Comparison of ENCODE assay signal across 20 mouse cellular contexts in genomic region chr10:12522078-12522477, GRCm38 (mm10).
DNase-seq lines count a peak whose midpoint lies in the region; ATAC-seq and TF ChIP-seq lines count a peak whose summit lies in the region.
"Had no signal": no experiment of that assay in that cellular context is flagged by ENCODE, and none has a peak within 500 bp of the region (broad histone marks: within the 10 kb centered on the region; RNA-seq: fewer than 3 reads in every experiment).

No protein-coding gene starts in this region.

- 12% methylated on average over 1 of the region's 1 CpGs for WGBS in liver, adult 2 months

- TF ChIP-seq POLR2A in liver, adult 2 months (IDR thresholded peaks at IDR 0.05; ENCODE audit: extremely low read depth, insufficient read depth, low read length), result no peak

- H3K36me3 ChIP-seq in liver, adult 2 months (ENCODE audit: control insufficient read depth, insufficient read depth, low read length), result peaks cover 4% of the 10 kb centered on the region
- H3K36me3 ChIP-seq: forebrain, embryonic 12.5 days had no signal

- no peak overlapping the region for H3K27ac ChIP-seq in liver, adult 2 months (replicated peaks; ENCODE audit: insufficient read depth, low read depth, low read length)
- H3K27ac ChIP-seq: embryonic facial prominence, embryonic 13.5 days; embryonic facial prominence, embryonic 15.5 days; forebrain, embryonic 10.5 days; forebrain, embryonic 12.5 days had no signal

- H3K4me3 ChIP-seq in liver, adult 2 months (ENCODE audit: insufficient read depth, low read depth, low read length), result no peak overlapping the region
- H3K4me3 ChIP-seq: embryonic facial prominence, embryonic 13.5 days; embryonic facial prominence, embryonic 15.5 days; erythroblast, embryonic 14.5 days; forebrain, embryonic 10.5 days; forebrain, embryonic 12.5 days had no signal

- peak; percentile 79 for ATAC-seq in frontal cortex, adult (ENCODE audit: low TSS enrichment)
- ATAC-seq: forebrain, embryonic 14.5 days; forebrain, embryonic 16.5 days had no signal

- no peaks in the 10 kb centered on the region for H3K79me2 ChIP-seq in liver, adult 2 months (ENCODE audit: control insufficient read depth, insufficient read depth, low read length)

- TF ChIP-seq CTCF in liver, adult 2 months (IDR thresholded peaks at IDR 0.05; ENCODE audit: low read depth, low read length), result no peak

- no peaks in the 10 kb centered on the region for H3K27me3 ChIP-seq in liver, adult 2 months (ENCODE audit: control insufficient read depth, insufficient read depth, low read length)
- H3K27me3 ChIP-seq: embryonic facial prominence, embryonic 13.5 days; embryonic facial prominence, embryonic 15.5 days; forebrain, embryonic 12.5 days had no signal

- DNase-seq in frontal cortex, adult 2 months (ENCODE audit: extremely low spot score in 1 of 2, low spot score in 1 of 2), result no peak
- DNase-seq in liver, adult 2 months (ENCODE audit: extremely low read depth, low read depth, low spot score), result peak; percentile 5
- DNase-seq in liver, result no peak
- DNase-seq: adrenal gland, postnatal 10 days; adrenal gland, postnatal 25 days; cerebellum, adult 11 months; cerebellum, adult 18-20 months; cerebellum, adult 8-10 months; cerebellum, adult 9-11 months; cerebellum, postnatal 14 days; cerebellum, postnatal 36 days; embryo, embryonic 11 days had no signal

- H3K4me1 ChIP-seq in liver, adult 2 months (ENCODE audit: control insufficient read depth, insufficient read depth, low read length), result no peaks in the 10 kb centered on the region
- H3K4me1 ChIP-seq: embryonic facial prominence, embryonic 13.5 days; embryonic facial prominence, embryonic 15.5 days; forebrain, embryonic 10.5 days; forebrain, embryonic 12.5 days had no signal

- H3K9ac ChIP-seq in liver, adult 2 months (ENCODE audit: low read depth, low read length), result no peak overlapping the region
- H3K9ac ChIP-seq: embryonic facial prominence, embryonic 13.5 days; embryonic facial prominence, embryonic 15.5 days; forebrain, embryonic 12.5 days had no signal
